In genomic region chr13:97941909-97942680, GRCm38 (mm10) we compare ENCODE assay signal across 27 mouse cellular contexts.
DNase-seq lines count a peak whose midpoint lies in the region; ATAC-seq and TF ChIP-seq lines count a peak whose summit lies in the region.
"Had no signal": no experiment of that assay in that cellular context is flagged by ENCODE, and none has a peak within 500 bp of the region (broad histone marks: within the 10 kb centered on the region; RNA-seq: fewer than 3 reads in every experiment).

No protein-coding gene starts in this region.

- peak overlapping the region; percentile 8; the same call in 1 of the 2 replicates for H3K27ac ChIP-seq in heart, adult 2 months
- peak overlapping the region; percentile 65 for H3K27ac ChIP-seq in brown adipose tissue, adult 24 weeks (replicated peaks; ENCODE audit: low read depth, low read length)
- peak overlapping the region; percentile 44; the same call in 1 of the 2 replicates for H3K27ac ChIP-seq in limb, embryonic 13.5 days
- no peak overlapping the region for H3K27ac ChIP-seq in forebrain, postnatal 0 days (ENCODE audit: low read depth, low read length)
- H3K27ac ChIP-seq: embryonic facial prominence, embryonic 15.5 days; forebrain, embryonic 13.5 days; heart, embryonic 10.5 days; heart, embryonic 15.5 days; hindbrain, postnatal 0 days; intestine, embryonic 15.5 days; layer of hippocampus, adult 2 months; liver, embryonic 15.5 days; lung, embryonic 15.5 days; midbrain, embryonic 12.5 days; neural tube, embryonic 13.5 days had no signal

- no peak overlapping the region for H3K4me3 ChIP-seq in heart, adult 2 months
- H3K4me3 ChIP-seq in brown adipose tissue, adult 24 weeks (ENCODE audit: insufficient read depth, low read depth, low read length) = no peak overlapping the region
- no peak overlapping the region for H3K4me3 ChIP-seq in limb, embryonic 13.5 days
- no peak overlapping the region for H3K4me3 ChIP-seq in forebrain, postnatal 0 days (ENCODE audit: low read depth, low read length)
- H3K4me3 ChIP-seq: embryonic facial prominence, embryonic 15.5 days; forebrain, embryonic 13.5 days; heart, embryonic 10.5 days; heart, embryonic 15.5 days; intestine, embryonic 15.5 days; layer of hippocampus, adult 2 months; liver, embryonic 15.5 days; lung, embryonic 15.5 days; megakaryocyte, embryonic 14.5 days; midbrain, embryonic 12.5 days; neural tube, embryonic 13.5 days had no signal

- no peak for TF ChIP-seq EP300 in heart, adult 2 months (IDR thresholded peaks at IDR 0.05; ENCODE audit: insufficient read depth, low read depth, low read length)

- ATAC-seq in limb, embryonic 13.5 days (ENCODE audit: low FRiP score, low read depth) = no peak
- no peak for ATAC-seq in erythroblast, adult 5-6 weeks (replicated peaks; ENCODE audit: low FRiP score, poor library complexity, severe bottlenecking)
- ATAC-seq in forebrain, postnatal 0 days = no peak
- ATAC-seq: forebrain, embryonic 13.5 days; hindbrain, postnatal 0 days; intestine, embryonic 15.5 days had no signal

- H3K36me3 ChIP-seq in heart, adult 2 months (ENCODE audit: control insufficient read depth, insufficient read depth, low read length) = no peaks in the 10 kb centered on the region
- peaks cover 28% of the 10 kb centered on the region for H3K36me3 ChIP-seq in limb, embryonic 13.5 days
- no peaks in the 10 kb centered on the region for H3K36me3 ChIP-seq in forebrain, postnatal 0 days (ENCODE audit: insufficient read depth)
- H3K36me3 ChIP-seq: embryonic facial prominence, embryonic 15.5 days; heart, embryonic 10.5 days; heart, embryonic 15.5 days; intestine, embryonic 15.5 days; liver, embryonic 15.5 days; lung, embryonic 15.5 days; midbrain, embryonic 12.5 days; neural tube, embryonic 13.5 days had no signal

- TF ChIP-seq CTCF in heart, adult 2 months (IDR thresholded peaks at IDR 0.05) = no peak
- no peak for TF ChIP-seq CTCF in forebrain, postnatal 0 days (IDR thresholded peaks at IDR 0.05; ENCODE audit: low read depth)

- 57% methylated on average over 13 of the region's 13 CpGs for WGBS in heart, adult 2 months
- 74% methylated on average over 13 of the region's 13 CpGs for WGBS in limb, embryonic 13.5 days
- 91% methylated on average over 13 of the region's 13 CpGs for WGBS in forebrain, postnatal 0 days

- peaks cover 8% of the 10 kb centered on the region for H3K4me1 ChIP-seq in heart, adult 2 months (ENCODE audit: control insufficient read depth, insufficient read depth, low read length)
- peaks cover 8% of the 10 kb centered on the region; the same call in 1 of the 2 replicates for H3K4me1 ChIP-seq in brown adipose tissue, adult 24 weeks (ENCODE audit: control insufficient read depth, insufficient read depth, insufficient read length, low read length)
- H3K4me1 ChIP-seq in limb, embryonic 13.5 days = peaks cover 45% of the 10 kb centered on the region
- H3K4me1 ChIP-seq in forebrain, postnatal 0 days (ENCODE audit: insufficient read depth) = no peaks in the 10 kb centered on the region
- H3K4me1 ChIP-seq: heart, embryonic 10.5 days; liver, embryonic 15.5 days; lung, embryonic 15.5 days had no signal

- no peaks in the 10 kb centered on the region for H3K9me3 ChIP-seq in limb, embryonic 13.5 days
- H3K9me3 ChIP-seq in forebrain, postnatal 0 days (ENCODE audit: low read length) = no peaks in the 10 kb centered on the region
- H3K9me3 ChIP-seq: embryonic facial prominence, embryonic 15.5 days; forebrain, embryonic 13.5 days; heart, embryonic 10.5 days; heart, embryonic 15.5 days; intestine, embryonic 15.5 days; liver, embryonic 15.5 days; lung, embryonic 15.5 days; megakaryocyte, embryonic 14.5 days; midbrain, embryonic 12.5 days; neural tube, embryonic 13.5 days had no signal

- no peaks in the 10 kb centered on the region for H3K27me3 ChIP-seq in heart, adult 2 months (ENCODE audit: control insufficient read depth, insufficient read depth, low read length)
- H3K27me3 ChIP-seq in limb, embryonic 13.5 days = 0 out of 2 replicates have a peak, but pooled peaks cover under 1% of the 10 kb centered on the region
- no peaks in the 10 kb centered on the region for H3K27me3 ChIP-seq in forebrain, postnatal 0 days (ENCODE audit: insufficient read depth, low read length)
- H3K27me3 ChIP-seq: embryonic facial prominence, embryonic 15.5 days; forebrain, embryonic 13.5 days; heart, embryonic 15.5 days; intestine, embryonic 15.5 days; liver, embryonic 15.5 days; lung, embryonic 15.5 days; neural tube, embryonic 13.5 days had no signal

- H3K4me2 ChIP-seq in limb, embryonic 13.5 days (replicated peaks) = no peak overlapping the region
- H3K4me2 ChIP-seq in forebrain, postnatal 0 days (ENCODE audit: low read depth) = no peak overlapping the region
- H3K4me2 ChIP-seq: embryonic facial prominence, embryonic 15.5 days; forebrain, embryonic 13.5 days; heart, embryonic 15.5 days; intestine, embryonic 15.5 days; liver, embryonic 15.5 days; lung, embryonic 15.5 days; midbrain, embryonic 12.5 days; neural tube, embryonic 13.5 days had no signal

- DNase-seq in heart, adult 2 months = no peak
- no peak for DNase-seq in heart, adult 18-20 months
- DNase-seq in 416B (ENCODE audit: low read depth) = peak; percentile 8
- DNase-seq in left cerebral cortex, adult 18-20 months (ENCODE audit: low spot score in 2 of 2) = no peak
- no peak for DNase-seq in forebrain, postnatal 0 days
- DNase-seq: adrenal gland, postnatal 10 days; cerebellum, adult 11 months; cerebellum, adult 9-11 months; embryo, embryonic 11 days; gastrocnemius, postnatal 25 days; kidney, adult 2 months; kidney, postnatal 36 days had no signal

- no peak overlapping the region for H3K9ac ChIP-seq in heart, adult 2 months (ENCODE audit: low read depth, low read length)
- no peak overlapping the region for H3K9ac ChIP-seq in limb, embryonic 13.5 days
- H3K9ac ChIP-seq in forebrain, postnatal 0 days = no peak overlapping the region
- H3K9ac ChIP-seq: embryonic facial prominence, embryonic 15.5 days; forebrain, embryonic 13.5 days; heart, embryonic 15.5 days; intestine, embryonic 15.5 days; liver, embryonic 15.5 days; lung, embryonic 15.5 days; midbrain, embryonic 12.5 days; neural tube, embryonic 13.5 days had no signal

- intact Hi-C loops in heart, adult 2 months (cut with DNase I) = no loop called here

- H3K79me2 ChIP-seq in heart, adult 2 months (replicated peaks; ENCODE audit: control insufficient read depth, insufficient read depth, low read length) = no peaks in the 10 kb centered on the region

- TF ChIP-seq POLR2A in heart, adult 2 months (IDR thresholded peaks at IDR 0.05; ENCODE audit: insufficient read depth, low read depth, low read length) = no peak
